17 mouse cellular contexts compared by ENCODE assay signal in the genomic region with DNA sequence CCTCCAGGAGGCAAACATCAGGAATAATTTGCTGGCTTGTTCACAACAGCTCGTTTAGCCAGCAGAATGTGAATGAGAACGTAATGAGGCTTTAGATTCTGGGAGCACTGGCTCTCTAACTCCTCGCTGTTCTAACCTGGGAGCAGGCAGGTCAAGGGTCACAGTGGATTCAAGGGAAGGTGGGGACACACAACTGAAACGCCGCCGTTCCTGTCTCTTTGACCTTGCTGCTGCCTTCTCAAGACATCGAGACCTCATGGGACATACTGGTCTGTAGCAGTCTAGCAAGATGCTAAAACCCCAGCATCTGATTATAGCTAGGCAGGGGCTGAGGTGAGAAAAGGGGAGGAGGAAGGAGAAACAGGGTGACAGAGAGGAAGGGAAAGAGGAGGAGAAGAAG.
A peak's percentile ranks its signal among the peaks of the same experiment; 100 is the strongest.
DNase-seq lines count a peak whose midpoint lies in the region.
"Had no signal": no experiment of that assay in that cellular context is flagged by ENCODE, and none has a peak within 500 bp of the region (broad histone marks: within the 10 kb centered on the region; RNA-seq: fewer than 3 reads in every experiment).

No protein-coding gene starts in this region.

- peak; percentile 0 for DNase-seq in gastrocnemius, postnatal 14 days
- no peak for DNase-seq in gastrocnemius, postnatal 36 days
- DNase-seq in ES-CJ7 (ENCODE audit: low read depth, low spot score) (peak; percentile 61), R1 (ENCODE audit: low read depth, low spot score) (peak; percentile 43), adipocyte (ENCODE audit: low spot score) (no peak)
- DNase-seq in cerebellum, adult 9-11 months = no peak
- no peak for DNase-seq in kidney, postnatal 4 days
- DNase-seq: adrenal gland, adult 2 months; adrenal gland, postnatal 10 days; adrenal gland, postnatal 25 days; B cell, adult 2 months; cerebellum, adult 11 months; cerebellum, adult 18-20 months; cerebellum, adult 8-10 months; cerebellum, postnatal 10 days; cerebellum, postnatal 25 days; forebrain, postnatal 0 days had no signal

- intact Hi-C loops in gastrocnemius, postnatal 14 days (cut with DNase I; ENCODE audit: low total_unique reads) = no loop called here
- intact Hi-C loops in gastrocnemius, postnatal 36 days (cut with DNase I) = no loop called here

Comparison
In these comparisons a context has a peak if more than half of its experiments do, and no peak if none do; other contexts are left out.
1. DNase-seq: peak in gastrocnemius, postnatal 14 days (single experiment), ES-CJ7 (single experiment) and R1 (single experiment); none in gastrocnemius, postnatal 36 days (0 of 2), adipocyte (single experiment), cerebellum, adult 9-11 months (single experiment) and kidney, postnatal 4 days (0 of 2).